Mouse (Mus musculus) adrenal gland (tissue): ENCODE results near the gene Ddx42.

ENCODE experiments used
- intact Hi-C: fragments of 180-260 bp; cut with DNase I; formaldehyde crosslinking; loops from one replicate; pipeline ENCODE4 v1.15.1; 2025

Ddx42 gene

GRCm38 (mm10) chr11:106267311-106267852 is 50.7 kb downstream of the Ddx42 start:
- intact Hi-C loops: no loop called here

GRCm38 (mm10) chr11:106267871-106268270 is 51.1 kb downstream of the Ddx42 start:
- intact Hi-C loops: no loop called here

DNA sequence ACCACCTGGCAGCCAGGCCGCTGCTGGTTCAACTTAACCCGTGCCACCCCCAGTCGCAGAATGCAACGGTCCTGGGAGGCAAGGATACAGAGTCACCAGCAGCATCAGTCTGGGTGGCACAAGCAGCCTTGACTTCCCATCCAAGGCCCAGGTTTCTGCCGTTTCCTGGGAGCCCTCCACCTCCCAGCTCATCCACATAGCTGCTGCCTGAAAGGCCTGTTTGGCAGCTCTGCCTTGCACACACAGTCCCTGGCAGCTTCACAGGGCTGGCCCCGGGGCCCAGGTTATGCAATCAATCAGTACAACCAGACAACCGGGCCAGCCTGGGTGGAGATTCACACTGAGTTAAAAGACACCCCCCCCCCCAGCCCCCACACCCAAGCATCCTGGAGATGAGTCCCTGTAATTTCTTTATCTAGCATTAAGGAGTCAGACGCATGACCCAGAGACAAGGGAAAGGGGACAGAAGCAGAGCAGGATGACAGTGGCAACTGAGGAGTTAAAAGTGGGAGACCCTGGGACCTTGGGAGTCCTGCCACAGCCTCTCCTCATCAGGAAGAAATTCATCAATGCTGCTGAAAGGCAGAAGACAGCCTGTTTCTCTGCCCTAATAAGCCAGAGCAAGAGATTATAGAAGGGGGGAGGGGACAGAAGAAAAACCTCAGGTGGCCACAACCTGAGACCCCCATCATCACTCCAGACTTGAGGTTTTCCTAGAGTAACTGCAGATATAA is 51.8 kb downstream of the Ddx42 start:
- intact Hi-C loops: no loop called here

GRCm38 (mm10) chr11:106269060-106269431 is 52.3 kb downstream of the Ddx42 start:
- intact Hi-C loops: no loop called here

GRCm38 (mm10) chr11:106271131-106271793 is 54.5 kb downstream of the Ddx42 start:
- intact Hi-C loops: loop anchor here (2.0 kb wide), 1 partner anchor 14 kb away; the partner anchor contains the start of genes Ftsj3 and Psmc5

GRCm38 (mm10) chr11:106271794-106272643 is 55.3 kb downstream of the Ddx42 start:
- intact Hi-C loops: loop anchor here (2.0 kb wide), 1 partner anchor 15 kb away; the partner anchor contains the start of genes Ftsj3 and Psmc5

- intact Hi-C loops: no loop called here
These were observed 56.1 kb downstream of the Ddx42 start, which contains the start of gene Smarcd2 for GRCm38 (mm10) chr11:106272644-106273310. Smarcd2 (minus strand) TSS chr11:106272972.

DNA sequence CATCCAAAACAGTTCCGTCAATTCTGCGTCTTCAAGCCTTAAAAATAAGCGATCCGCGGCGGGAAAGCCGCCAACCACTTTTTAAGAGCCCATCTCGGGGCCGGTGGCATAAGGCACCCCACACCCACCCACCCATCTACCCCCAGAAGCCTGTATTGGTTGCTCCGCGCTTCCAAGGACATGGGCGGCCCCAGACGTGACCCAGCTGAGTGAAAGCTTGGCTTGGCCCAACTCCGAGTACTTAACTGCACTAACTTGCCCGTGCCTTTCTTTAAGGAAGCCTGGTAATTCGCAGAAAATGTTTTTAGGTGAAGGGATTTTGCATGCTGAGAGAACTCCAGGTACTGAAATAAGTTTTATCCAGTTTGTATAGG is 56.6 kb downstream of the Ddx42 start:
- intact Hi-C loops: no loop called here

- intact Hi-C loops: no loop called here
These were observed 57.1 kb downstream of the Ddx42 start for GRCm38 (mm10) chr11:106273811-106274210.

DNA sequence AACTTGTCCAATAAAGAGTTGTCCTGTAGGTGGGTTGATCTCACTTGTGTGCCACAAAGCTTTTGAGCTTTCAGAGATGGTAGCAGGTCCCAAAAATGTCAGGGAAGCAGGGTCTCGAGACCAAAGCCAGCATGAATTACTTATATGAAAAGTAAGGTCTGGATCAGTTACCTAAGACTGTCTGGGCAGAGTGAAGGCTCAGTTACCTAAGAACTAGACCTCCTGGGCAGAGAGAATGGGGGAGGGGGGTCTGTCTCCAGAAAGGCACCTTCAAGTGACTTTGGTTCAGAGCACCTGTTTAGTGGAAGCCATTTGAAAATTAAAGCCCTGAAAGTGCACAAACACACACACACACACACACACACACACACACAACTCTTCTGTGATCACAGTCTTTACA is 57.6 kb downstream of the Ddx42 start:
- intact Hi-C loops: no loop called here

DNA sequence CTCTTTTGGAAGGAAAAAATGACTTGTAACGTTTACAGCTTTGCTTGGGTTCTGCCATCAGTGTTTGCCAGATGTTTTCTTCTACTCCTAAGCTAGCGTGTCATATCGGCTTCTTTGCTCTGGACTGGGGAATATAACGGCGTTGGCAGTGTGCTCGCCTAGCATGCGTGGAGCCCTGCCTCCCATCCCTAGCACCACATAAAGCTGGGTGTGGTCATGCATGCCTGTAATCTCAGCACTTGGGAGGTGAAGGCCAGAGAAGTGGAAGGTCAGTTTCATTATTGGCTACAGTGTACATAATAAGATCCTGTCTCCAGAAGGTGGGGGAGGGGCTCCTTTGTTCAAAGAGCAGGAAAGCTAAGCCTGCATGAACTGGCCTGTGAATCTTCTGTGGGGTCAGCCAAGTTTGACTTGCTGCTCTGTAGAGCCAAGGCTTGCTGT is 58.3 kb downstream of the Ddx42 start:
- intact Hi-C loops: no loop called here

DNA sequence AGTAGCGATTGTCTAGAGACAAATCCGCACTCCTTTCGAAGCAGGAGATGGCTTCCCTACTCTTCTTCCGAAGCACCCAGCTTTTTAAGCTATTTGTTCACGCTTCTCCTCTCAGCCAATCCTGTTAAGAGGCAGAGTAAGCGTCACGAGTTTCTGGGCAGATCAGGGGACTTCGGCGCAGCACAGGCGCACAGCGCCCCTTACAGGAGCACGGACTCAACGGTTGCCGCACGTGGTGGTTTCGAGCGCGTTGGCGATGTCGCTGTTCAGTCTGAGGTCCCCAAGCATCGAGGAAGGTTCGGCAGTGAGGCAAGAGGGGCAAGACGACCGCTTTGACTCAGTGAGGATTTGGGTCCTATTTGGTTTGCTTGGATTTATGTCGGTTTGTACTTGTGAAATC is 59.7 kb downstream of the Ddx42 start, which contains the start of gene Tcam1:
Gene Tcam1 (plus strand): TSS at position 219 of the 400 bp plus-strand sequence.
- intact Hi-C loops: no loop called here

DNA sequence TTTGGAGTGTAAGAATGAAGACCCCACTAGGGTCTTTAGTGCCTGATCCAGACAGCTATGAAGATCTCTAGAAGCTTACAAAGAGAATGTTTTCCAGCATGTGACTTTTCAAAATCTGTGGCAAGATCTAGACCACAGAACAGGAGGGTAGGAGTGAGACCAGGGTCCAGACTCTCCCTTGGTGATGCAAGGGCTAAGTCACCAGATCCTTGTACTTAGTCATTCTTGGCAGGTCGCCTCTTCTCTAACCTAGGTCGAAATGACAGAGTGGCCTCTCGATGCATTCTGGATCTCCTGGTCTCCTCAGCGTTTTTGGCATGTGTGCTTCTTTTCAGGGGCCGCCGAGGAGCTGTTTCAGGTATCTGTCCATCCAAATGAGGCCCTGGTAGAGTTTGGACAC is 65.7 kb downstream of the Ddx42 start:
- intact Hi-C loops: loop anchor here (10.0 kb wide), 1 partner anchor 212 kb away; no protein-coding TSS in a partner anchor

- intact Hi-C loops: loop anchor here (10.0 kb wide), 1 partner anchor 211 kb away; no protein-coding TSS in a partner anchor
These were observed 66.6 kb downstream of the Ddx42 start for GRCm38 (mm10) chr11:106283371-106283770.

GRCm38 (mm10) chr11:106284126-106284525 is 67.4 kb downstream of the Ddx42 start:
- intact Hi-C loops: loop anchor here (10.0 kb wide), 1 partner anchor 211 kb away; no protein-coding TSS in a partner anchor

- intact Hi-C loops: loop anchor here (10.0 kb wide), 1 partner anchor 209 kb away; no protein-coding TSS in a partner anchor
These were observed 69.5 kb downstream of the Ddx42 start for GRCm38 (mm10) chr11:106286206-106286605.

DNA sequence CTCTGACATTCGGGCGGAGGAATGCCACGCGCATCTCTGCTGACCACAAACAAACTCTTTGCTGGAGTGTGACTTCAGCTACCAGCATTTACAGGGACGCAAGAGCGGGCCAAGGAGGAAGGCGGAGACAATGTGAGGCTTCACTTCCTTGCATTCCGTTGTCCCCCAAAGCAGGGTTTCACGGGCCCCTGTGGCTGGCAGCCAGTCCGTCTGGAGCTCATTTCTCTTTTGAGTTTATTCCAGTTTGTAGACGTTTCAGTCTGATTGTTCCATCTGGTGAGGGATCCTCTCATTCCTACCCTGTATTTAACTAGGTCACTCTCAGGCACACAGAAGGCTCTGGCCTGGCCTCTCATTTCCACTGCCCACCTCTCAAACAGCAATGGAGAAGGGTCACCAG is 70.3 kb downstream of the Ddx42 start:
- intact Hi-C loops: loop anchor here (10.0 kb wide), 1 partner anchor 208 kb away; no protein-coding TSS in a partner anchor

DNA sequence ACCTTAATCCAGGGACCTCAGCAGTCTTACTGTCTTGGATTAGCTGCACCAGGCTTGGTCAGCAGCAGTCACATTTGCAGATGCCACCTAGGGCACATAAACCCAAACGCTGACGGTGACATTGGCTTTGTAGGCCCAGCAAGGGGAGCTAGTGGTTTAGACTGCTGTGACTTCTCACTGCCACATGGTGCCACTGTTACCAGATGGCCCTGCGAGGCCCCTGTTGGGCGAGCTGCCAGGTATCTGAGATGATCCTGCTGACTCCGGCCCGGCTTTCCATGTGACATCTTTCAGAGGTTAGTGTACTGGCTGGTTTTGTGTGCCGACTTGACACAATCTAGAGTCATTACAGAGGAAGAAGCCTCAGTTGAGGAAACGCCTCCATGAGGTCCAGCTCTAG is 72.6 kb downstream of the Ddx42 start:
- intact Hi-C loops: loop anchor here (10.0 kb wide), 1 partner anchor 205 kb away; no protein-coding TSS in a partner anchor

GRCm38 (mm10) chr11:106290376-106290775 is 73.7 kb downstream of the Ddx42 start:
- intact Hi-C loops: no loop called here

GRCm38 (mm10) chr11:106291861-106292260 is 75.1 kb downstream of the Ddx42 start:
- intact Hi-C loops: no loop called here
